Mouse (Mus musculus): ENCODE measurements around the gene Uty.

Uty gene

DNA sequence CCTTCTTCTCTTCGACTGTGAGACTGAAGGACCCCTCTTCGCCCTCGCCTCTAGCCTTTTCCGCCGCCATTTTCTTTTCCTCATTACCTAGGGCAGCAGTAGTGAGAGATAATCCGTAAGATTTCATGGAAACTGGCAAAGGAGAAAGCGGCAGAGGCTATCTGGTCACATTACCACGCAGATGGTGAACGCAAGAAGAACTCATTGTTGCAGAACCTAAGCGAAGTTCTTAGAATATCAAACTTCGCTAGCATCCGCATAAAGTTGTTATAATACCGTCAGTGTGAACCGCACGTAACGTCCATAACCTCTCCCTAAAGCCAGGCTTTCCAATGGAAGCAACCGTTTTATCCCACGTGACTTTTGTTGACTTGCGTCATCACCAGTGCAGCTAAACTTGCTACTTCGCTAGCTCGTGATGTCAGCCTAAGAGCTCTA lies at the start of gene Uty:
Gene Uty, minus strand, starts transcription at position 334 of the 438 bp plus-strand sequence.
- peak; percentile 79 for DNase-seq (ENCODE audit: low read depth)

DNA sequence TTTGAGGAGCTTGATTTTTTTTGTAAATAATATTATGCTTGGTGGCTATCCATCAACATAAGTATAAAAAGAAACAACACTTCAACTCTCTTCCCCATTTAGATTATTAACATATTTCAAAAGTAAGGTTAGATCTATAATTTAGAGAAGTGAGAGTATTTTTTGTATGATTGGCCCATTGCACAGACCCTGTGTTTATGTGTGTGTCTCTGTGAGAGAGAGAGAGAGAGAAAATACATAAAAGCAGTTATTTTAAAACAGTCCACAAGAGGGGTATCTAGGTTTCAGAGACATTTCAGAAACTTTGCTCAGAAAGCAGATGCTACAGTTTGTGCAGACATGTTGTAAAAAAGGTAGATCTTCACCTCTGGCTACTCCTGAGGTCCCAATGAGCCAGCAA lies 48.1 kb upstream of the Uty start:
- DNase-seq (ENCODE audit: low read depth): no peak

DNA sequence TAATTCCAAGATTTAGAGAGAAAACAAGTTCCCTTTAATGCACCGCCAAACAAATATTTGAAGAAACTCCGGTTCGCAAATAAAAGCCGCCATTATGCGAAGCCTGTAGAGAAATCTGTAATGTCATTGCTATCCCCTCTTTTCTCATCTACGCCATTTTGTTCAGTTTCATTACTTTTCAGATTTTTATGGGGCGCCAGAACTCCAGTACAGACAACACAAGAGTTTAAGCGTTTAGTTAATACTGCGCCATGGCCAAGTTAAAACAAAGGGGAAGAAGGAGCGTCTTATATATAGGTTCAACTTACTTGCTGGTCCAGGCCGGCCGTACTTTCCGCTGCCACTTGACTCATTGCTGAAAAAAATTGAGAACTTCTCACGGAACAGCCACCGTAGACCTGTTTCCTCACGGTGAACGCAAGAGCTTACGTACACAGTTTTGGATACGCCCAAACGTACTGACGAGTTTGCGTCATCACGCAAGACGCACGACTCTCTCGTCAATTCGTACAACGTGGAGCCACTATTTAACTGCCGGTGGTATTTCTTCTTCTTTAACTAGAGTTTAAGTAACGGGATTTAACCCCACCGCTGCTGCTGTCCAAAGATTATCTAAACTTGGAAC lies 40.7 kb upstream of the Uty start, which contains the start of gene Ddx3y:
Gene Ddx3y, minus strand, starts transcription at position 459 of the 625 bp plus-strand sequence.
- peak; percentile 75 for DNase-seq (ENCODE audit: low read depth)

DNA sequence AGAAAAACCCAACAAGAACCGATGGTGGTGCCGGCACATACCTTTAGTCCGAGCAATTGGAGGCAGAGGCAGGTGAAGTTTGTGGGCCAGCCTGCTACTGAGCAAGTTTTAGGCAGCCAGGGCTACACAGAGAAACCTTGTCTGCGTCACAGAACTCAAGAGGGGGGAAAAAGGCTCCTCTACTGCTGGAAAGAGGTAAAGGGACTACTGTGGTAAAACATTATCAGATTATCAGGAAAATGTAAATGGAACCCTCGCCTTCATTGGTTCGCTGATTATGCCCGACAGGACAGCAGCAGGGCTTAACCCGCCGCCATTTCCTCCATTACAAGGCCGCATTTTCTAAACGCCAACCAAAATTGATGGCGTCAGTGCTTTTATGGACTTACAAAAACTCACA lies 40.2 kb upstream of the Uty start:
- peak; percentile 2 for DNase-seq (ENCODE audit: low read depth)

DNA sequence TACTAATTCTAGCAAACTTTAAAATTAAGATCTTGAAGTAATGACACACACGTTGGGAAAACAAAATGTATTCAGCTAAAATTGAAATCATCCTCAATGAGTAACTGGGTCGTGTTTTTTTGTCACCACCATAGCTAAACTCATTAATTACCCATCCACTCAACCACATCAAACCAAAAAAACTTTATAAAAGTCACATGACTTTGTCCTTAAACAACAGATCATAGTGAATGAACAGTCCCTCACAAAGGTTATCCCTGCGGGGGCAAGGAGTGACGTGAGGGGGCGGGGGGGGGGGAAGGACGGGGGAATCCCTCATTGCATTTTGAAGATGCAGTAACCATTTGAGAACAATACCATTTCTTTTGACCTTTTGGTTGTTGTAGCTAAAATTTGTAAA lies 558 bp upstream of the Uty start:
- DNase-seq (ENCODE audit: low read depth): no peak

DNA sequence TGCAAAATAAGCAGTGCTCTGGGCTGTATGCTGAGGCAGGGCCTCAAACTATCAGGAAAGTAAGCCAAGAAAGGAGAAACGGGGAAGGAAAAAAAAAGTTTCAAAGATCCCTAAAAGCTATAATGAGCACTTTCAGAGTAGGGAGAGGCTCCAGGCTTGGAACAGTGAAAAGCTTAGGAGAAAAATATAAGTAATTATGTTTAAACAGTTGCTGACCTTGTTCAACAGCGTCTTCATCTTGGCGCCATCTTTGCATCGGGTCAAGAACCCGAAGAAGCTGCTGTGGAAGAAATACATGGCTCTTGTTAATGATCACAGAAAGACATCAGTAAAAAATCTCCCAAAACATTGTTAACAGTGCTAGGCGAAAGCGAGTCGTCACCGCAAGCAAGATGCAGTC lies 619 bp downstream of the Uty start:
- DNase-seq (ENCODE audit: low read depth): peak; percentile 2

DNA sequence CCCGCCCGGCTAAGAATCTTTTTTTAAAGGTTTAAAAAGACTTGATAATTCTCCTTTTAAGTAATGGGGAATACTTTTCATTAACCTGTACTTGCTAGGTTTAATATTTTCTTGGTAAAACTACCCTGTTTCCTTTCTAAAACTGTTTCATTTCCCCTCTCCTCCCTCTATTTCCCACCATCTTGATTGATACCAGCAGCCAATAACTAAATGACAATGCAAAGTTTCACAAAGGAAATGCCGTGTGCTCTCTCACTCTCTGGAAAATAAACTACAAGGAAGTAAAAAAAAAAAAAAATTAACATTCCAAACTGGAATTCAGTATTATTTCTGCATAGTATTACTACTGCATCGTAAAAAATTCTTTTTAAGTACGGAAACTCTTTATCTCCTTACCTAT lies 1.1 kb downstream of the Uty start:
- no peak for DNase-seq (ENCODE audit: low read depth)

DNA sequence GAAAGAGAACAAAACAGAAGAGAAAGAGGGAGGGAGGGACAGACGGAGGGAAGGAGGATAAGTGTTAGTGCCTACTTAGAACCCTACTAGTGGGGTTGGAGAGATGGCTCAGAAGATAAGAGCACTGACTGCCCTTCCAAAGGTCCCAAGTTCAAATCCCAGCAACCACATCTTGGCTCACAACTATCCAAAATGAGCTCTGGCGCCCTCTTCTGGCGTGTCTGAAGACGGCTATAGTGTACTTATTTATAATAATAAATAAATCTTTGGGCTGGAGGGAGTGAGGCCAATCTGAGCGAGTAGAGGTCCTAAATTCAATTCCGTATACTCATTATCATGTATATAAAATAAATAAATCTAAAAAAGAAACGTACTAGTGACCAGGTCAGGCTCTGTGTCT lies 25.6 kb downstream of the Uty start:
- DNase-seq (ENCODE audit: low read depth): no peak

DNA sequence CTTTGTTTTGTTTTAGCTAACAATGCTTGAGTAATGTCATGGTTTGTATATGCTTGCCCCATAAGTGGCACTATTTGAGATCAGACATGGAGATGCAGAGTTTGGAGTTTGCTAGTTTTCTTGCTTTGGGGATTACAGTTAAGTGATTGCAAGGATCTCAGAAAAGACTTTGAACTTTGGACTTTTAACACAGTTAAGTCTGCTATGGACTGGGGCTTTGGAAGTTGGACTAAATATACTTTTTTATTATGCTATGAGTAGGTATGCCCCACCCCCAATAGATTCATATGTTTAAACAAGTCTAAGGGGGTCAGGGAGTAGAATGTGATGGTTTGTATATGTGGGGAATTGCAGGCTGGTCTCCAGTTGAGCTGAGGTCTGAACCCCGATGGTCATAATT lies 67.1 kb downstream of the Uty start:
- DNase-seq (ENCODE audit: low read depth): no peak

DNA sequence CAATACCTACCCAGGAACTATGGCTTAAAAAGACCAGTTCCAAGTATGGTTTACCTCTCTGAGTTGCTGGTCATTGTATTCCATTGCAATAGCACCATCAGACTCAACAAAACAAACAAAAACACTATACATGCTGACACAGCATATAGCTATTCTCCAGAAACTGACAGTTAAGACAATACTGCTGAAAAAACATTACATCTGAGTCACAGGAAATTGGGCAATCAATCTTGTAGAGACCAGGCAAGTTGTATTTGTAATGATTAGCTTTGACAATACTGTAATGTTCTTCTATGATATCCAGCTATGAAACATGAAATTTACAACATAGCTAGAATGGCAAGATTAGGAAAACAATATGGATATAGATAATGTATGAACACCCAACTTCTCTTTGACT lies 82.5 kb downstream of the Uty start:
- DNase-seq (ENCODE audit: low read depth): no peak

DNA sequence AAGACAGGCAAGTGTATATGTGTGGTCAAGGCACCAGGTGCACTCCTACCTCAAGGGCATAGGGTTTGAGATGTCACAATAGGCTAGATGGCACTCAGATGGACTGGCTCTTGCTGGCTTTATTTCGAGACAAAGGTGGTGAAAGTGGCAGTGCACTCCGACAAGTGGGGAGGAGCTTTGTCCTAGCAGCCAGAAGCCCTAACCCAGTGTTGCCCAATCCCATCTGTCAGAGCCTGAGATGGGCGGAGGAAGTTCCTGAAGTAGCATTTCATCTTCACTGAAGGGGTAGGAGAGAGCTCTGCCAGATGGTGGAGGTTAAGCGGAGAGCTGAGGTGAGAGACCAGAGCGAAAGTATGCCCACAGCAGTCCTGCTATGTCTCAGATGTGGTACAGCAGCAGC lies 129.4 kb downstream of the Uty start:
- no peak for DNase-seq (ENCODE audit: low read depth)

DNA sequence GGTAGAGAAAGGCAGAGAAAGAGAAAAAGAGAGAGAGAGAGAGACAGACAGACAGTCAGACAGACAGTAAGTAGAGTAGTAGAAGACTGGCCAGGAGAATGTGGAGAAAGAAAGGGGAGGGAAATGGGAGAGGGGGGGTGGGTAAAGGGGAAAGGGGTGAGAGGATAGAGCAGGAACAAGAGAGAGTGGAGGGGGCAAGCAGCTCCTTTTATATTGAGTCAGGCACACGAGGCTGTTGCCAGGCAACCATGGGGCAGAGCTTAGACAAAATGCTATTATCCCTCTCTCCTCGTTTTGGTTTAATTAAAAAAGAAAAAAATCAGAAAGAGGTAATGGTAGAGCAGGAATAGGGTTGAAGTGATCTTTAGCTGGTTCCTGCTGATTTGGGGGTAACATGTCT lies 131.5 kb downstream of the Uty start:
- DNase-seq (ENCODE audit: low read depth): no peak
